Mouse (Mus musculus) forebrain, embryonic 12.5 days (tissue): ENCODE measurements around the gene Zfp64. TPM values are rescaled to one million over a fixed set of nuclear protein-coding genes. Genes with fewer than 3 reads are reported as not detected.

Source experiments
- ATAC-seq: fragments of 200-750 bp; cut with Nextera tagmentation; 2 replicates; pipeline ENCODE4 v1.8.0; 2017; ENCODE audit warnings: moderate TSS enrichment; ENCODE audit not compliant: low FRiP score
- H3K27ac ChIP-seq: fragments of 300-500 bp; sonication (generic); 2 replicates; pipeline ENCODE4 v1.5.1; 2016; ENCODE audit warnings: mild to moderate bottlenecking
- H3K27me3 ChIP-seq: fragments of 300-500 bp; sonication (generic); 2 replicates; pipeline ENCODE4 v1.6.1; 2016; ENCODE audit warnings: mild to moderate bottlenecking
- H3K36me3 ChIP-seq: fragments of 300-500 bp; sonication (generic); replicated peaks from 2 replicates; pipeline ENCODE4 v1.6.1; 2016; ENCODE audit warnings: mild to moderate bottlenecking
- H3K4me1 ChIP-seq: fragments of 300-500 bp; sonication (generic); 2 replicates; pipeline ENCODE4 v1.6.1; 2016
- H3K4me2 ChIP-seq: fragments of 300-500 bp; sonication (generic); 2 replicates; pipeline ENCODE4 v1.6.1; 2016; ENCODE audit warnings: mild to moderate bottlenecking, moderate library complexity
- H3K4me3 ChIP-seq: fragments of 300-500 bp; sonication (generic); replicated peaks from 2 replicates; pipeline ENCODE4 v1.5.1; 2016; ENCODE audit warnings: mild to moderate bottlenecking
- H3K9ac ChIP-seq: fragments of 300-500 bp; sonication (generic); 2 replicates; pipeline ENCODE4 v1.6.1; 2016; ENCODE audit warnings: mild to moderate bottlenecking
- H3K9me3 ChIP-seq: fragments of 300-500 bp; sonication (generic); 2 replicates; pipeline ENCODE4 v1.6.1; 2016
- WGBS: fragments of 180-500 bp; shearing (Covaris S2); methylation state at CpG from one replicate; pipeline ENCODE4 v1.1.7; 2016; 5-methylcytosine and 5-hydroxymethylcytosine counted together
- polyA plus RNA-seq: library from polyadenylated mRNA; unstranded; fragments of >200 nt; fragmentation: Nextera tagmentation; extraction: Ambion mirVana; gene quantifications from 2 replicates; pipeline ENCODE4 v1.2.1, GENCODE M21; 2016

Zfp64 gene
- polyA plus RNA-seq, 1 experiment from 2014 or later, result 35.5 TPM

DNA sequence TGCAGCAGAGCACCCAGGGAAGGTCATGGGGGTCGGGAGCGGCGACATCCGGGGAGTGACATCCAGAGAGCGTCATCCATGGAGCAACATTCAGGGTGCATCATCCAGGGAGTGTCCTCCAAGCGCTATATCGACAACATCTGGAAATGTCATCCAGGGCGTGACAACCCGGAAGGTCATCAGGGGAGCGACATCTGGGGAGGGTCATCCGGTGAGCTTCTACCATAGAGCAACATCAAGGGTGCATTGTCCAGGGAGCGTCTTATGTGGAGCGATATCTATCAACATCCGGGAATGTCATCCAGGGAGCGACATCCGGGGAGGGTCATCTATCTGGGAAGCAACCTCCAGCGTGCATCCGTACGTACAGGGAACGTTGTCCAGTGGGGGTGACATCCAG lies 14.7 kb upstream of the Zfp64 start:
- WGBS, result 97% methylated on average over 20 of the region's 20 CpGs
- H3K4me2 ChIP-seq, result no peak overlapping the region
- H3K36me3 ChIP-seq, result no peaks in the 10 kb centered on the region
- ATAC-seq, result no peak
- H3K9ac ChIP-seq, result no peak overlapping the region
- no peaks in the 10 kb centered on the region for H3K4me1 ChIP-seq
- H3K27me3 ChIP-seq, result 0 out of 2 replicates have a peak, but pooled peaks cover 3% of the 10 kb centered on the region
- H3K4me3 ChIP-seq, result no peak overlapping the region
- no peak overlapping the region for H3K27ac ChIP-seq
- H3K9me3 ChIP-seq, result peaks cover 9% of the 10 kb centered on the region

DNA sequence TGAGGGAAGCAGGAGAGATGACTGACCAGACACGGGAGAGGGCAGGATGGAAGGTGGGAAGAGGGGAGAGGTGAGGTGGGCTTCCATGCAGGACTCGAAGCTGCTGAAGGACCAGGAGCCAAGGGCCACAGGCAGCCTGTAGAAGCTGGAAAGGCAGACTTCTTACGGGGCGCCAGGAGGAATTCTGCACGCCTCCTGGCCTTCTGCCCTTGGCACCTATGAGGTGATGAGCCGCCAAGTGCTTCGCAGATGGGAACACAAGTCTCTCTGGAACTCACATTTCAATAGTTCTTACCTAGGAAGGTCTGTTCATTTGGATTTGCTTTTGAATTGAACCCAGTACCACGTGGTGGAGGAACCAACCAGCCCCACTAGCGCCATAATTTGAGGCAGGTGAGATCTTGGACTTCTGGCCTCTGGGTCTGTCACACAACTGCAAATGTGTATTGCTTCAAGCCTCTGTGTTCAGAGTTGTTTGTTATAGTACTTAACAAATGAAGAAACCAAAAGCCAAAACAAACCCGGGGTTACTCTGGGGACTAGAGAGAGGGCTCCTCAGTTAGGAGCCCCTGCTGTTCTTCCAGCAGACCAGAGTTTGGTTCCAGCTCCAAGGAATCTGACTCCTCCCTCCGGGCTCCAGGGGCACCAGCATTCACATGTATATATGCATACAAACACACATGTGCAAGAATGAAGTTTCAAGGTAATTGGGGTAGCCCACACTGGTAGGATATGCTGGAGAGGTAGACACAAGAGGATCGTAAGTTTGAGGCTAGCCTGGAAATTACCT lies 12.9 kb upstream of the Zfp64 start:
- no peak for ATAC-seq
- Histone ChIP-seq H3K9me3 (peaks cover 17% of the 10 kb centered on the region), H3K27ac (no peak overlapping the region), H3K4me2 (no peak overlapping the region), H3K4me1 (no peaks in the 10 kb centered on the region), H3K36me3 (no peaks in the 10 kb centered on the region), H3K27me3 (0 out of 2 replicates have a peak, but pooled peaks cover 3% of the 10 kb centered on the region), H3K9ac (no peak overlapping the region), H3K4me3 (no peak overlapping the region)
- 83% methylated on average over 12 of the region's 12 CpGs for WGBS

DNA sequence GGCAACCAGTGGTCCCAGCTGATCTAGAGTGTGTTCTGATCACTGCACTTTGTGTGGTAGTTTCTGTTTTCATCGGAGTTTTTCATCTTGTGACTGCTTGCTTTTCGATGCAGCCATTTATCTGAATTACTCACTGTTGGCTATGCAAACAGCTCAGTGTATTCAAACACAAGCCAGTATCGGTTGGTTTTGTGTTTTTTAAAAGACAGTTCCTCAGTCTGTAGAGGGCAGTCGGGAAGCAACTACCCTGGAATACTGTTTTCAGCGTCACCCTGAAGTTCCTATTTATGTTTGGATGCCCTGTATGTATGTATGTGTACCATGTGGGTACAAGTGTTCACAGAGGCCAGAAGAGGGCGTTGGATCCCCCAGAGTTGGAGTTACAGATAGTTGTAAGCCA lies 11.1 kb upstream of the Zfp64 start:
- 0 out of 2 replicates have a peak, but pooled peaks cover 2% of the 10 kb centered on the region for H3K27me3 ChIP-seq
- H3K4me1 ChIP-seq, result no peaks in the 10 kb centered on the region
- peaks cover 17% of the 10 kb centered on the region for H3K9me3 ChIP-seq
- H3K36me3 ChIP-seq, result no peaks in the 10 kb centered on the region
- ATAC-seq, result no peak
- H3K4me2 ChIP-seq, result no peak overlapping the region
- WGBS, result 86% methylated on average over 6 of the region's 6 CpGs
- H3K9ac ChIP-seq, result no peak overlapping the region
- H3K4me3 ChIP-seq, result no peak overlapping the region
- no peak overlapping the region for H3K27ac ChIP-seq

DNA sequence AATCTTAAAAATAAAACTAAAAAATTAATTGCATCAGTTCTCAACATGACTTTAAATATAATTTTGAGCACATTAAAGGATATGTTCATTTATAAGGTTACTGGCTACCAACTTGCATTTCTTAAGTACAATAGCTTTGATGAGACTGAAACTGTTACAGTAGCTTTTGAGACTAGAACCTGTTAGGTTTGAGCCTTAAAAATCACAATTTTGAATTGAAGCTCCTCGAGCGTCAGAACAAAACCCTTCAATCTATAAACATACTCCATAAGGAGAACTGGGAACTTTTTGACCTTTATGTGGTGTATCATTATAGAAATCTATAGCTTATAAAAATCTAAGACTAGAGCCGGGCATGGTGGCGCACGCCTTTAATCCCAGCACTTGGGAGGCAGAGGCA lies 9.5 kb upstream of the Zfp64 start:
- Histone ChIP-seq H3K4me3 (no peak overlapping the region), H3K27me3 (no peaks in the 10 kb centered on the region), H3K9ac (no peak overlapping the region), H3K36me3 (no peaks in the 10 kb centered on the region), H3K4me2 (no peak overlapping the region), H3K4me1 (no peaks in the 10 kb centered on the region), H3K9me3 (peaks cover 17% of the 10 kb centered on the region), H3K27ac (no peak overlapping the region)
- WGBS, result 92% methylated on average over 5 of the region's 5 CpGs
- no peak for ATAC-seq

DNA sequence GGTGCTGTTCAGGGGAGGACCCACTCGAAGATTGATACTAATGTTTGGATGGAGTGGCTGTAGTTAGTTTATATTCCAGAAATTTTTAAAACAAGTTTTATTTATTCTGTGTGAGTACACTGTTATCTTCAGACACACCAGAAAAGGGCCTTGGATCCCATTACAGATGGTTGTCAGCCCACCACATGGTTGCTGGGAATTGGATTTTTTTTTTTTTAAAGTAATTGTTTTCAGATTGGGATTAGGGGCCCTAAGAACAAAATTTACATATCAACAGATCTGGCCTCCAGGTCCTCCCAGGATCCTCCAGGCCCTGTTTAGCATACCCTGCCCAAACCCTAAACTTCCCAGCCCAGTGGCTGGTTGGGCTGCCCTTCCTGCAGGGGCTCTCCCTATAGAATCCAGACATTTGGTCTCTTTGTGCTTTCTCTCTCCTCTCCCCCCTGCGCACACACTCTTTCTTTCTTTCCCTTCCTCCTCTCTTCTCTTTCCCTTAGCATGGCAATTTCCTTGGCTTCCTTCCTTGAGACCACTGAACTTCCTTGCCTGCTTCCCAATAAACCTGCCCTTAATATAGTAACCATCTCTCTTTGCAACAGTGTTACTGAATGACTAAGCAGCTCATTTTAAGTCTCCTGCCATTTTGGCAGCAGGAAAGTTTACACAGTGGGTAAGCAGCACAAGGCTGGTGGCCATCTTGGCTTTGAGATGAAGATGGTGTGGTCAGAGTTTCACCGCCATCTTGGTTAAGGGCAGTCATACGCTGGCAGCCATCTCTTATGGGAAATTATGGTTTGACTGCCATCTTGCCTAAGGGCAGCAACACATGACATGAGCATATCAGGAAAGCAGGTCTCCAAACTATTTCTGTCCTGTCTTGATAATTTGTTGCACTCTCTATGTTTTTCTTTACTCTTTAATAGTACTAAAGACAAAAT lies 6.6 kb upstream of the Zfp64 start:
- Histone ChIP-seq H3K9me3 (peaks cover 17% of the 10 kb centered on the region), H3K4me2 (no peak overlapping the region), H3K27me3 (no peaks in the 10 kb centered on the region), H3K4me1 (no peaks in the 10 kb centered on the region), H3K27ac (no peak overlapping the region), H3K9ac (no peak overlapping the region), H3K36me3 (no peaks in the 10 kb centered on the region), H3K4me3 (no peak overlapping the region)
- ATAC-seq, result no peak
- 89% methylated on average over 4 of the region's 4 CpGs for WGBS

DNA sequence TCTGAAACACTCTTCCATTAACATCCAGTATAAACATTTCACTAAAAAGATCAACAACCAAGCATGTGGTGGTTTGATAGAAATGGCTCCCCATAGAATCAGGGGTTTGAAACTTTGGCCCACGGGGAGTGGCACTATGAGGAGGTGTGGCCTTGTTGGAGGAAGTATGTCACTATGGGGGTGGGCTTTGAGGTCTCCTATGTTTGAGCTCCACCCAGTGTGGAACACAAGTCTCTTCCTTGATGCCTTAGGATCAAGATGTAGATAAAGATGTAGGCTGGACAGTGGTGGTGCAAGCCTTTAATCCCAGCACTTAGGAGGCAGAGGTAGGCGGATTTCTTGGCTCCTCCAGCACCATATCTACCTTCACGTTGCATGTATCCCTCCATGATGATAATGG lies 5.4 kb upstream of the Zfp64 start:
- H3K9me3 ChIP-seq, result peaks cover 14% of the 10 kb centered on the region
- no peaks in the 10 kb centered on the region for H3K36me3 ChIP-seq
- H3K4me3 ChIP-seq, result no peak overlapping the region
- 89% methylated on average over 3 of the region's 3 CpGs for WGBS
- no peak overlapping the region for H3K4me2 ChIP-seq
- peaks cover 1% of the 10 kb centered on the region for H3K4me1 ChIP-seq
- ATAC-seq, result no peak
- H3K9ac ChIP-seq, result no peak overlapping the region
- no peaks in the 10 kb centered on the region for H3K27me3 ChIP-seq
- H3K27ac ChIP-seq, result no peak overlapping the region

DNA sequence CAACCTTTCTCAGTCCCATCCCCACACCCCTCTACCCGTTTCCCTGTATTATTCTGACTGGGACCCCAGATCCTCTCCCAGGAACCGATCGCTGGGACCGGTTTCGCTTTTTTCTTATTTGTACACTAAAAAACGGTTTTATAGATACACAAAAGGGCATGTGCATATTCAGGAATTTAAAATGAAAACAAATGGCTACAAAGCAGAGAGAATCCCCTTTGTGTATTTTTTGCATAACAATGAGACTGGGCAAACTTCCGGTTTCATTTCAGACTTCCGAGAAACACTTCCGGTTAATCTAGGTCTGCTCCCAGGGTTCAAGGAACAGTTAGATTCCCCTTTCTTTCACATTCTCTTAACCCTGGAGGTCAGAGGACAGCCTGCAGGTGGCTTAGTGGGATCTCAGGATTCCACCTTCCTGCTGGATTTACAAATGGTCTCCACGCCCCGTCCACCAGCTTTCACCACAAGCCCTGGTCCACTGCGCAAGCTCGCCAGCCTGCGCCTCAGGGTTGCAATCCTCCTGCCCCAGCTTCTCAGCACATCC lies 4.0 kb upstream of the Zfp64 start:
- no peak for ATAC-seq
- 84% methylated on average over 14 of the region's 14 CpGs for WGBS
- no peaks in the 10 kb centered on the region for H3K36me3 ChIP-seq
- no peak overlapping the region for H3K27ac ChIP-seq
- no peak overlapping the region for H3K4me3 ChIP-seq
- H3K9ac ChIP-seq, result no peak overlapping the region
- peaks cover 6% of the 10 kb centered on the region; the same call in 1 of the 2 replicates for H3K9me3 ChIP-seq
- H3K4me2 ChIP-seq, result no peak overlapping the region
- no peaks in the 10 kb centered on the region for H3K27me3 ChIP-seq
- peaks cover 9% of the 10 kb centered on the region for H3K4me1 ChIP-seq

DNA sequence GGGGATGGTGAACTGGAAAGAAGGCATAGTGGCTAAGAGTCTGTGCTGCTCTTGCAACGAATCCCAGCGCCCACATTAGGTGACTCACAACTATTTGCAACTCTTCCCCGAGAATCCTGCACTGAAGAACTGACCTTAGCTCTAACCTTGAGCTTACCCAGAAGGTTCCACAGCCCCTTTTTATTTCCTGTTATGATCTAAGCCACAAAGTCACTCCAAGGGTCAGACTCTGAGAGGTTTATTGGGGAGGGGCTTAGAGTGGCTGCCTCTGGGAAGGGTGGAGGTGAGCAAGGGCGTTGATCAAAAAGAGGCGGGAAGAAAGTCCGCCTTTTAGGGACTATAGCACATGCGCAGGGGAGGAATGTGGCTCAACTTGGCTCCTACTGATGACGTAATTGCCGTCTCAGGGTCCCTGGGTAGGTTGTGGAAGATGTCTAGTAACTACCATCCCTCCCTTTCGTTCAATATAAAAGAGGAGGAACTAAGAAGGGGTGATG lies 511 bp upstream of the Zfp64 start:
- H3K4me2 ChIP-seq, result peak overlapping the region; percentile 98
- no peak overlapping the region for H3K27ac ChIP-seq
- H3K9ac ChIP-seq, result no peak overlapping the region
- ATAC-seq, result no peak
- H3K4me1 ChIP-seq, result peaks cover 19% of the 10 kb centered on the region
- 54% methylated on average over 10 of the region's 10 CpGs for WGBS
- H3K9me3 ChIP-seq, result no peaks in the 10 kb centered on the region
- H3K36me3 ChIP-seq, result peaks cover 7% of the 10 kb centered on the region; the same call in 1 of the 2 replicates
- H3K4me3 ChIP-seq, result peak overlapping the region; percentile 80
- no peaks in the 10 kb centered on the region for H3K27me3 ChIP-seq

DNA sequence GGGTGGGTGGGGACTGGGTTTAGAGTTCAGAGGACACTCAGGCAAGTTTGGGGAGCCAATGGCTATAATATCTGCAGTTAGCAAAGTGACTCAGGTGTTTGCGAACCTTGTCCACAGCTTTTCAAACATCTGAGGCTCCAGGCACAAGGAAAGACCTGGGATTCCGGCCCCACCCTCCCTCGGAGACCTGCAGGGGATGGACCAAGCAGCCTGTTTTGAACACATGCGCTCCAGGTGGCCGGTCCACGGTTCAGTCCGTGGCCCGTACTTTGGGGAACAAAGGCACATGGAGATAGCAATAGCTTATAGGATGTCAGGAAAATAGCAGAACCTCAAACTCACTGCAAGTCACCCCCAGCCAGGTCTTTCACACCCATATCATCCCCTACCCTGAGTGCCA lies 1.0 kb downstream of the Zfp64 start:
- no peak overlapping the region for H3K27ac ChIP-seq
- no peaks in the 10 kb centered on the region for H3K27me3 ChIP-seq
- ATAC-seq, result no peak; the same call in 1 of the 2 replicates
- no peaks in the 10 kb centered on the region for H3K9me3 ChIP-seq
- 10% methylated on average over 8 of the region's 8 CpGs for WGBS
- peak overlapping the region; percentile 80 for H3K4me3 ChIP-seq
- peaks cover 19% of the 10 kb centered on the region for H3K4me1 ChIP-seq
- peaks cover 20% of the 10 kb centered on the region for H3K36me3 ChIP-seq
- H3K9ac ChIP-seq, result peak overlapping the region; percentile 93
- peak overlapping the region; percentile 98 for H3K4me2 ChIP-seq

DNA sequence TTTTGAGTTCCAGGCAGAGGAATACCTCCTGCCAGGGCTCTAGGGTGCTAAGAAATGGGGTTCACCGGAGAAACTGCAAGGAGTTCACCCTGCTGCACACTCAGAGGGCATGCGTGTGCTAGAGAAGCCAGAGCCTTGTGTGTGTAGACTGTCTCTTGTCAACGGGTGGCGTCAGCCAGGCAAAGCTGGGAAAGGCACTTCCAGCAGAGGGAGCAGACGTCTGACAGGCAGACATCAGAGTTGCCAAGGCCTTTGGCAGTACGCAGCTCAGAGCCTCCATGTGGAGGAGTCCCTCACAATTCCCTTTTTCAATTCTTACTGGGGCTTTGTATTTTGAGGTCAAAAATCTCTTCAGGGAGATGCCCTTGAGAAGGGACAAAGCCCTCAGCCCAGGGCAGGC lies 6.9 kb downstream of the Zfp64 start:
- Histone ChIP-seq H3K4me2 (no peak overlapping the region), H3K9ac (no peak overlapping the region), H3K36me3 (peaks cover 71% of the 10 kb centered on the region), H3K27ac (no peak overlapping the region), H3K4me1 (peaks cover under 1% of the 10 kb centered on the region; the same call in 1 of the 2 replicates), H3K27me3 (no peaks in the 10 kb centered on the region), H3K9me3 (no peaks in the 10 kb centered on the region), H3K4me3 (no peak overlapping the region)
- ATAC-seq, result no peak
- 87% methylated on average over 6 of the region's 6 CpGs for WGBS

DNA sequence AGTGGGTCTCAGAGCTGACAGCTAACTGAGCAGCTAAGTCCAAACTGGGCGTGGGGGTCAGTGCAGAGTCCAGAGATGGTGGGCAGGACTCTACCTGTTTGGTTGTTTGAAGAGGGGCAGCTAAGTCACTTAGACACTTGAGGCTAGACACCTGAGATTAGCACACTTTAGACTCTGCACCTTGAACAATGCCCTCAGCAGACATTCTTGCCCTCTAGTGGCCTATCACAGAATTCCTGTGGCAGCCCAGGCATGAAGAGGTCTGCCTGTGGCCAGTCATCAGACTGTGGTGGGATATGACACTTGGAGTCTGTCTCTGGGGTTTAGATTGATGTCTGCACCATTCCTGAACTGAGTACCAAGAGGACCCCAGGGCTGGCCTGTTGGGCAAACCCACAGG lies 7.7 kb downstream of the Zfp64 start:
- no peak overlapping the region for H3K4me3 ChIP-seq
- no peaks in the 10 kb centered on the region for H3K9me3 ChIP-seq
- H3K27me3 ChIP-seq, result no peaks in the 10 kb centered on the region
- no peak overlapping the region for H3K4me2 ChIP-seq
- ATAC-seq, result no peak
- 96% methylated on average over 1 of the region's 1 CpGs for WGBS
- H3K36me3 ChIP-seq, result peaks cover 72% of the 10 kb centered on the region
- H3K27ac ChIP-seq, result no peak overlapping the region
- no peak overlapping the region for H3K9ac ChIP-seq
- no peaks in the 10 kb centered on the region for H3K4me1 ChIP-seq

DNA sequence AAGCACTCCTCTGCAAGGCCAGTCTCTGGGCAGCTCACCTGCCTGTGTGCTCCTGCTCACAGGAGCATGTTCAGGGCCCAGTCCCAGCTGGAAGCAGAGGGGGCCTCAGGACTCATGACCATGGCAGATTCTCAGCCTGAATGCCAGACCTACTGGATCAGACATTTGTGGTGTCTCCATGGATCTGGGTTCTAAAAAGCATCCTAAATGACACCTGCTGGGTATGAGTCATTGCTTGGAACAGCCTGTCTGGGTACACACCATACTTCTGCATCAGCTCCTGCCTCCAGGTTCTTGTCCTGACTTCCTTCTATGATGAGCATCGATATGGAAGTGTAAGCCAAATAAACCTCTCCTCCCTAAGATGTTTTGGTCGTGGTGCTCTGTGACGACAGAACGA lies 11.4 kb downstream of the Zfp64 start:
- Histone ChIP-seq H3K4me3 (no peak overlapping the region), H3K27me3 (no peaks in the 10 kb centered on the region), H3K9ac (no peak overlapping the region), H3K4me2 (no peak overlapping the region), H3K27ac (no peak overlapping the region), H3K4me1 (no peaks in the 10 kb centered on the region), H3K36me3 (peaks cover 70% of the 10 kb centered on the region), H3K9me3 (no peaks in the 10 kb centered on the region)
- 96% methylated on average over 4 of the region's 4 CpGs for WGBS
- ATAC-seq, result no peak
